Mouse (Mus musculus) cerebellum, adult 9-10 months (tissue): ENCODE data around the gene Sltm.
"Not testable (repeated sequence)": the region's sequence is repeated elsewhere in the genome, so short reads cannot be mapped to it uniquely, and the experiment has no call there.

Source experiments
- DNase-seq: peaks from one replicate; pipeline ENCODE4 v3.0.0; 2022

Sltm gene

GRCm38 (mm10) chr9:70552233-70552632 is 9.7 kb downstream of the Sltm start:
- DNase-seq = not testable (repeated sequence)

- DNase-seq = no peak
Observed at GRCm38 (mm10) chr9:70555431-70555830, 12.9 kb downstream of the Sltm start.

- DNase-seq = no peak
Observed at GRCm38 (mm10) chr9:70556796-70557195, 14.2 kb downstream of the Sltm start.

GRCm38 (mm10) chr9:70562825-70563224 is 20.3 kb downstream of the Sltm start:
- DNase-seq = no peak

GRCm38 (mm10) chr9:70567651-70568050 is 25.1 kb downstream of the Sltm start:
- no peak for DNase-seq

GRCm38 (mm10) chr9:70570351-70570750 is 27.8 kb downstream of the Sltm start:
- DNase-seq = no peak

- DNase-seq = no peak
Observed at GRCm38 (mm10) chr9:70578123-70578522, 35.6 kb downstream of the Sltm start.

- DNase-seq = no peak
Observed at GRCm38 (mm10) chr9:70580956-70581355, 38.4 kb downstream of the Sltm start.

- no peak for DNase-seq
Observed at GRCm38 (mm10) chr9:70584641-70585040, 42.1 kb downstream of the Sltm start.

- no peak for DNase-seq
Observed at GRCm38 (mm10) chr9:70585172-70585571, 42.6 kb downstream of the Sltm start.

GRCm38 (mm10) chr9:70587171-70587570 is 44.6 kb downstream of the Sltm start:
- no peak for DNase-seq

GRCm38 (mm10) chr9:70590775-70591174 is 48.2 kb downstream of the Sltm start:
- no peak for DNase-seq

GRCm38 (mm10) chr9:70591486-70591885 is 48.9 kb downstream of the Sltm start:
- no peak for DNase-seq

GRCm38 (mm10) chr9:70598271-70598670 is 55.7 kb downstream of the Sltm start:
- no peak for DNase-seq

GRCm38 (mm10) chr9:70602186-70602845 is 59.8 kb downstream of the Sltm start:
- peak; percentile 55 for DNase-seq

- no peak for DNase-seq
Observed at GRCm38 (mm10) chr9:70611026-70611673, 68.6 kb downstream of the Sltm start.

- peak; percentile 76 for DNase-seq
Observed at GRCm38 (mm10) chr9:70629711-70630110, 87.2 kb downstream of the Sltm start.

- DNase-seq = no peak
Observed at GRCm38 (mm10) chr9:70631665-70632064, 89.1 kb downstream of the Sltm start.

- DNase-seq = no peak
Observed at GRCm38 (mm10) chr9:70636748-70637147, 94.2 kb downstream of the Sltm start.
